Mouse (Mus musculus) intestine, embryonic 15.5 days (tissue): Measurements from ENCODE around the gene Olfr669. TPM values are rescaled to one million over a fixed set of nuclear protein-coding genes. Genes with fewer than 3 reads are reported as not detected.
"Not testable (repeated sequence)": the region's sequence is repeated elsewhere in the genome, so short reads cannot be mapped to it uniquely, and the experiment has no call there.

ENCODE experiments used
- ATAC-seq: fragments of 200-750 bp; cut with Nextera tagmentation; 2 replicates; pipeline ENCODE4 v1.8.0; 2017; ENCODE audit warnings: moderate TSS enrichment, moderate library complexity
- H3K27ac ChIP-seq: fragments of 300-500 bp; sonication (generic); 2 replicates; pipeline ENCODE4 v1.5.1; 2015; ENCODE audit warnings: mild to moderate bottlenecking, inconsistent platforms
- H3K27me3 ChIP-seq: fragments of 300-500 bp; sonication (generic); replicated peaks from 2 replicates; pipeline ENCODE4 v1.6.1; 2015; ENCODE audit warnings: inconsistent platforms
- H3K36me3 ChIP-seq: fragments of 300-500 bp; sonication (generic); 2 replicates; pipeline ENCODE4 v1.6.1; 2015; ENCODE audit warnings: inconsistent platforms
- H3K4me1 ChIP-seq: fragments of 300-500 bp; sonication (generic); replicated peaks from 2 replicates; pipeline ENCODE4 v1.6.1; 2015; ENCODE audit warnings: inconsistent platforms
- H3K4me2 ChIP-seq: fragments of 300-500 bp; sonication (generic); replicated peaks from 2 replicates; pipeline ENCODE4 v1.6.1; 2015; ENCODE audit warnings: mild to moderate bottlenecking, inconsistent platforms
- H3K4me3 ChIP-seq: fragments of 300-500 bp; sonication (generic); replicated peaks from 2 replicates; pipeline ENCODE4 v1.5.1; 2015; ENCODE audit warnings: inconsistent platforms
- H3K9ac ChIP-seq: fragments of 300-500 bp; sonication (generic); 2 replicates; pipeline ENCODE4 v1.6.1; 2015; ENCODE audit warnings: inconsistent platforms
- H3K9me3 ChIP-seq: fragments of 300-500 bp; sonication (generic); 2 replicates; pipeline ENCODE4 v1.6.1; 2016; ENCODE audit warnings: inconsistent platforms
- WGBS: fragments of 180-500 bp; shearing (Covaris S2); methylation state at CpG from one replicate; pipeline ENCODE4 v1.1.7; 2015; 5-methylcytosine and 5-hydroxymethylcytosine counted together
- polyA plus RNA-seq: library from polyadenylated mRNA; unstranded; fragments of >200 nt; fragmentation: Nextera tagmentation; extraction: Ambion mirVana; gene quantifications from 2 replicates; pipeline ENCODE4 v1.2.1, GENCODE M21; 2015

Olfr669 gene
- polyA plus RNA-seq: not detected in 2 replicates

DNA sequence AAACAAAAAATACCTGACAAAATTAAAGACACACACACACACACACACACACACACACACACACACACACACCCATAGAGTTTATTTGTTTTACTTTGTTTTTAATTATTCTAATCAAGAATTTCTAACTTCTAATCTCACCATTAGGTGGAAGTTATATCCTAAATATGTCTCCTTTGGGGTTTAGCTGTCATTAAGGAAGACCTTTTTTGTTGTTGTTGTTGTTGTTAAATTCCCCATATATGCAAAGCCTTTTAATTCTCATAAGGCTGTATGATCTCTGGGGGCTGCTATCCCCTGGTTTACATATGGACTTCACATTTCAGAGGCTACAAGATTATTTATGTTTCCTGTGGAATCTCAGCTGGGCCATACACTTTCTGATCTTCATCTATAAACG lies at the start of gene Olfr669:
Gene Olfr669, plus strand, starts transcription at position 301 of the 400 bp plus-strand sequence.
- no peaks in the 10 kb centered on the region for H3K9me3 ChIP-seq
- H3K27me3 ChIP-seq: no peaks in the 10 kb centered on the region
- no peak within 1 kb of the TSS for H3K4me2 ChIP-seq
- WGBS: 67% methylated on average over 1 of the region's 1 CpGs
- no peaks in the 10 kb centered on the region for H3K36me3 ChIP-seq
- no peak within 1 kb of the TSS for H3K9ac ChIP-seq
- ATAC-seq: no peak
- no peak within 1 kb of the TSS for H3K27ac ChIP-seq
- no peak within 1 kb of the TSS for H3K4me3 ChIP-seq
- no peaks in the 10 kb centered on the region for H3K4me1 ChIP-seq

GRCm38 (mm10) chr7:104895852-104896251 lies 38.2 kb upstream of the Olfr669 start, which contains the start of gene Olfr666:
TSS of gene Olfr666 (minus strand) at chr7:104895952.
- no peak within 1 kb of the TSS for H3K4me3 ChIP-seq
- H3K4me1 ChIP-seq: no peaks in the 10 kb centered on the region
- H3K9me3 ChIP-seq: no peaks in the 10 kb centered on the region
- H3K27me3 ChIP-seq: no peaks in the 10 kb centered on the region
- H3K4me2 ChIP-seq: no peak within 1 kb of the TSS
- WGBS: 85% methylated on average over 2 of the region's 2 CpGs
- ATAC-seq: no peak
- H3K36me3 ChIP-seq: no peaks in the 10 kb centered on the region
- H3K9ac ChIP-seq: no peak within 1 kb of the TSS
- no peak within 1 kb of the TSS for H3K27ac ChIP-seq

- Histone ChIP-seq H3K4me3 (no peak within 1 kb of the TSS), H3K9ac (no peak within 1 kb of the TSS), H3K27me3 (no peaks in the 10 kb centered on the region), H3K9me3 (no peaks in the 10 kb centered on the region), H3K27ac (no peak within 1 kb of the TSS), H3K4me1 (no peaks in the 10 kb centered on the region), H3K4me2 (no peak within 1 kb of the TSS), H3K36me3 (no peaks in the 10 kb centered on the region)
- WGBS: 80% methylated on average over 1 of the region's 1 CpGs
- ATAC-seq: no peak
These were observed 12.7 kb upstream of the Olfr669 start, which contains the start of gene Olfr667 for GRCm38 (mm10) chr7:104921382-104921781. TSS of gene Olfr667 (minus strand) at chr7:104921482.

GRCm38 (mm10) chr7:104927957-104928356 lies 6.1 kb upstream of the Olfr669 start, which contains the start of gene Olfr668:
TSS of gene Olfr668 (minus strand) at chr7:104928057.
- no peaks in the 10 kb centered on the region for H3K9me3 ChIP-seq
- no peaks in the 10 kb centered on the region for H3K36me3 ChIP-seq
- no peak within 1 kb of the TSS for H3K4me3 ChIP-seq
- no peak within 1 kb of the TSS for H3K9ac ChIP-seq
- H3K4me2 ChIP-seq: no peak within 1 kb of the TSS
- ATAC-seq: no peak
- 82% methylated on average over 1 of the region's 1 CpGs for WGBS
- no peaks in the 10 kb centered on the region for H3K27me3 ChIP-seq
- no peaks in the 10 kb centered on the region for H3K4me1 ChIP-seq
- H3K27ac ChIP-seq: no peak within 1 kb of the TSS

DNA sequence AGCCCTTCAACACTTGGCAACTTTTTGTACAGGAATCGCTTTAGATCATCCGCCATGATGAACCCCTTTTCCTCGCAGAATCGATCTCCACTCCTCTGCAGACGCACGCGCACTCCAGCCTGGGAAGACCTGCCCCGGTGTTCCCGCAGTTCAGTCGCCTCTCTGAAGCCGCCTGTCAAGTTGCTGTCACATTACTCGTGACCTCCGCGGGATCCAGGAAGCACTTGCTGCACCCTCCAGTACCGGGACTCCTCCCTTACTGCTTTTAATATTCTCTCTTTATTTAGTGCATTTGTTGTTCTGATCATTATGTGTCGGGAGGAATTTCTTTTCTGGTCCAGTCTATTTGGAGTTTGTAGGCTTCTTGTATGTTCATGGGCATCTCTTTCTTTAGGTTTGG lies 16.2 kb downstream of the Olfr669 start:
- H3K4me1 ChIP-seq, ATAC-seq, H3K9me3 ChIP-seq, H3K4me2 ChIP-seq, H3K27me3 ChIP-seq, H3K4me3 ChIP-seq, H3K36me3 ChIP-seq, H3K27ac ChIP-seq, H3K9ac ChIP-seq: not testable (repeated sequence)
- 94% methylated on average over 16 of the region's 16 CpGs for WGBS

DNA sequence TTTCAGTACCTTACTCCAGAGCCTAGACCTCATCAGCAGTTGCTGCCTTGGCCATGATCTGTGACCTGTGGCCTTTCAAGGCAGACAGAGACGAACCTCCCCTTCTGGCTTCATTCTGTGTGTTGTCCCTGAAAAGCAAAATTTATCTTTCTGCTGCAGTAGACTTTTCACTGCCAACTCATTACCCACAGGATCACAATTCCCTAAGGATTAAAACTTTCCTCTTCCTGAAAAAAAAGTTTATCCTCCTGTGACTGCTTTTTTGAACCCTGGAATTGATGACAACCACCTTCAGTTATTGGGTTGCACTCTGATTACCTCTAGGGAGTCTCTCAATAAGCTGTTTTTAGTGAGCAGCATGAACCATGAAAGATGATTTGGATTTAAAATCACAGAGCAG lies 28.5 kb downstream of the Olfr669 start, which contains the start of gene Olfr670:
Gene Olfr670, minus strand, starts transcription at position 101 of the 400 bp plus-strand sequence.
- WGBS: 54% methylated on average over 1 of the region's 1 CpGs
- Histone ChIP-seq H3K9ac (no peak within 1 kb of the TSS), H3K4me1 (no peaks in the 10 kb centered on the region), H3K4me3 (no peak within 1 kb of the TSS), H3K4me2 (no peak within 1 kb of the TSS), H3K27me3 (no peaks in the 10 kb centered on the region), H3K36me3 (no peaks in the 10 kb centered on the region), H3K27ac (no peak within 1 kb of the TSS), H3K9me3 (no peaks in the 10 kb centered on the region)
- no peak for ATAC-seq

DNA sequence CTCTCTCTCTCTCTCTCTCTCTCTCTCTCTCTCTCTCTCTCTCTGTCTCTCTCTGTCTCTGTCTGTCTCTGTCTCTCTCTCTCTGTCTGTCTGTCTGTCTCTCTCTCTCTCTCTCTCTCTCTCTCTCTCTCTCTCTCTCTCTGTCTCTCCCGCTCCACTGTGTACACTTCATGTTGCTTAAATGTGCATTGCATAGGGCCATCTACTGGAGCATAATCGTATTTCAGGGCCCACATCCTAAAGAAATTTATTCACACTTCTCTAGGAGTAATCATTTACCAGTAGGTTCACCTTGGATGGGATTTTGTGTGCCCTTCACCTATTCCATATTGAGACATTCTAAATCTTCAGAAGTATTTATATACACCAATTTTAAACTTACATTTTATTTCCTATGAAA lies 38.5 kb downstream of the Olfr669 start:
- H3K9ac ChIP-seq, H3K4me1 ChIP-seq, ATAC-seq, H3K4me3 ChIP-seq, H3K36me3 ChIP-seq, H3K4me2 ChIP-seq, H3K27me3 ChIP-seq, H3K27ac ChIP-seq, H3K9me3 ChIP-seq: not testable (repeated sequence)
- 72% methylated on average over 2 of the region's 2 CpGs for WGBS

DNA sequence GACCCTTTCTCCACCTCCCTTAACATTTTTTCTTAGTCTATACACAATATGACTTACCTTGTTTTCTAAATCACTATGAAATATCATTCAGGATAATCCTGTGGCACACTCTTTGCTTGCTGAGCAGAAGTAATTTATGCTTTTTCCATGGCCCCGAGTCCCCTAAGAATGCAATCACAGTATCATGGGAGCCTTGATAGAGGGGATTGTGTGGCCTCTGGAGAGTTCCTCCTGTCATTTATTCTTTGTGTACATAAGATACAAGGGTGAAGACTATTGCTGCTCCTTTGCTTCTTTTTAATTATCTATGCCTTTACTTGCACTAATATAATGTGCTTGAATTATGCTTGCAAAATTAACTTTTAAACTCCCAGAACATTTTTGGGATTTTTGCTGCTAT lies 45.0 kb downstream of the Olfr669 start, which contains the start of gene Olfr671:
Gene Olfr671, minus strand, starts transcription at position 101 of the 400 bp plus-strand sequence.
- 63% methylated on average over 1 of the region's 1 CpGs for WGBS
- H3K27me3 ChIP-seq: no peaks in the 10 kb centered on the region
- no peaks in the 10 kb centered on the region for H3K9me3 ChIP-seq
- ATAC-seq: no peak
- no peaks in the 10 kb centered on the region for H3K36me3 ChIP-seq
- H3K27ac ChIP-seq: no peak within 1 kb of the TSS
- no peaks in the 10 kb centered on the region for H3K4me1 ChIP-seq
- no peak within 1 kb of the TSS for H3K4me3 ChIP-seq
- no peak within 1 kb of the TSS for H3K4me2 ChIP-seq
- H3K9ac ChIP-seq: no peak within 1 kb of the TSS

Other genes starting within 250 kb of the Olfr669 start
- not detected in 2 replicates for gene Olfr661, start 247.7 kb upstream of the Olfr669 start, polyA plus RNA-seq
- gene Usp17le, start 156.8 kb upstream of the Olfr669 start, polyA plus RNA-seq: not detected in 2 replicates
- not detected in 2 replicates for gene Usp17lb, start 91.6 kb upstream of the Olfr669 start, polyA plus RNA-seq
- not detected in 2 replicates for gene Usp17la, start 77.2 kb upstream of the Olfr669 start, polyA plus RNA-seq
- not detected in 2 replicates for gene Olfr665, start 56.2 kb upstream of the Olfr669 start, polyA plus RNA-seq
- not detected in 2 replicates for gene Olfr666, start 38.3 kb upstream of the Olfr669 start, polyA plus RNA-seq
- gene Olfr667, start 12.8 kb upstream of the Olfr669 start, polyA plus RNA-seq: not detected in 2 replicates
- gene Olfr668, start 6.2 kb upstream of the Olfr669 start, polyA plus RNA-seq: not detected in 2 replicates
- not detected in 2 replicates for gene Olfr670, start 28.4 kb downstream of the Olfr669 start, polyA plus RNA-seq
- not detected in 2 replicates for gene Olfr671, start 44.9 kb downstream of the Olfr669 start, polyA plus RNA-seq
- gene Olfr672, start 67.8 kb downstream of the Olfr669 start, polyA plus RNA-seq: not detected in 2 replicates
- gene Olfr675, start 94.2 kb downstream of the Olfr669 start, polyA plus RNA-seq: not detected in 2 replicates
- not detected in 2 replicates for gene Olfr676, start 98.5 kb downstream of the Olfr669 start, polyA plus RNA-seq
- gene Olfr677, start 117.1 kb downstream of the Olfr669 start, polyA plus RNA-seq: not detected in 2 replicates
- gene Olfr678, start 130.2 kb downstream of the Olfr669 start, polyA plus RNA-seq: not detected in 2 replicates
- gene Olfr679, start 147.0 kb downstream of the Olfr669 start, polyA plus RNA-seq: not detected in 2 replicates
- gene Olfr680-ps1, start 158.6 kb downstream of the Olfr669 start, polyA plus RNA-seq: not detected in 2 replicates
- not detected in 2 replicates for gene Olfr681, start 182.6 kb downstream of the Olfr669 start, polyA plus RNA-seq
- not detected in 2 replicates for gene Olfr683, start 212.8 kb downstream of the Olfr669 start, polyA plus RNA-seq
- not detected in 2 replicates for gene Olfr684, start 229.4 kb downstream of the Olfr669 start, polyA plus RNA-seq